Mouse (Mus musculus): ENCODE data around the gene Eya2. TPM values are rescaled to one million over a fixed set of nuclear protein-coding genes. Genes with fewer than 3 reads are reported as not detected.
A peak's percentile ranks its signal among the peaks of the same experiment; 100 is the strongest.
"Not testable (repeated sequence)": the region's sequence is repeated elsewhere in the genome, so short reads cannot be mapped to it uniquely, and the experiment has no call there.

The Eya2 gene
- polyA plus RNA-seq, 1 experiment from 2014 or later: 27.2 TPM

- peaks cover 15% of the 10 kb centered on the region for H3K36me3 ChIP-seq (replicated peaks; ENCODE audit: control insufficient read depth, insufficient read depth, low read depth, low read length)
- DNase-seq (ENCODE audit: low spot score): no peak
- H3K27ac ChIP-seq (replicated peaks; ENCODE audit: low read depth, low read length): no peak overlapping the region
- no peak overlapping the region for H3K4me2 ChIP-seq (ENCODE audit: low read depth, low read length)
- H3K9me3 ChIP-seq (replicated peaks; ENCODE audit: control insufficient read depth, low read length): no peaks in the 10 kb centered on the region
- no peak for ATAC-seq (replicated peaks; ENCODE audit: insufficient number of reproducible peaks, low FRiP score, low TSS enrichment, low read depth)
- no peaks in the 10 kb centered on the region for H3K27me3 ChIP-seq (ENCODE audit: control insufficient read depth, insufficient read depth, low read length)
- H3K9ac ChIP-seq (replicated peaks; ENCODE audit: low read length): no peak overlapping the region
- H3K4me1 ChIP-seq (ENCODE audit: control insufficient read depth, insufficient read depth, low read length): no peaks in the 10 kb centered on the region
- no peak overlapping the region for H3K4me3 ChIP-seq (ENCODE audit: low read depth, low read length)
- 81% methylated on average over 7 of the region's 7 CpGs for WGBS
Observed at GRCm38 (mm10) chr2:165791026-165791425, 196.2 kb downstream of the Eya2 start.

- Histone ChIP-seq H3K27ac (replicated peaks; ENCODE audit: low read depth, low read length) (no peak overlapping the region), H3K4me1 (ENCODE audit: control insufficient read depth, insufficient read depth, low read length) (no peaks in the 10 kb centered on the region), H3K9me3 (replicated peaks; ENCODE audit: control insufficient read depth, low read length) (no peaks in the 10 kb centered on the region), H3K4me3 (ENCODE audit: low read depth, low read length) (no peak overlapping the region), H3K36me3 (replicated peaks; ENCODE audit: control insufficient read depth, insufficient read depth, low read depth, low read length) (peaks cover 15% of the 10 kb centered on the region), H3K9ac (replicated peaks; ENCODE audit: low read length) (no peak overlapping the region), H3K27me3 (ENCODE audit: control insufficient read depth, insufficient read depth, low read length) (no peaks in the 10 kb centered on the region), H3K4me2 (ENCODE audit: low read depth, low read length) (no peak overlapping the region)
- WGBS: 68% methylated on average over 9 of the region's 9 CpGs
- no peak for ATAC-seq (replicated peaks; ENCODE audit: insufficient number of reproducible peaks, low FRiP score, low TSS enrichment, low read depth)
- DNase-seq (ENCODE audit: low spot score): peak; percentile 74
Observed at GRCm38 (mm10) chr2:165791657-165792056, 196.8 kb downstream of the Eya2 start.

GRCm38 (mm10) chr2:165792431-165793282, 197.8 kb downstream of the Eya2 start:
- no peak overlapping the region for H3K27ac ChIP-seq (replicated peaks; ENCODE audit: low read depth, low read length)
- DNase-seq (ENCODE audit: low spot score) (no peak), ATAC-seq (replicated peaks; ENCODE audit: insufficient number of reproducible peaks, low FRiP score, low TSS enrichment, low read depth) (no peak)
- 89% methylated on average over 25 of the region's 25 CpGs for WGBS
- no peaks in the 10 kb centered on the region for H3K27me3 ChIP-seq (ENCODE audit: control insufficient read depth, insufficient read depth, low read length)
- H3K9me3 ChIP-seq (replicated peaks; ENCODE audit: control insufficient read depth, low read length): no peaks in the 10 kb centered on the region
- H3K4me3 ChIP-seq (ENCODE audit: low read depth, low read length): no peak overlapping the region
- H3K9ac ChIP-seq (replicated peaks; ENCODE audit: low read length): no peak overlapping the region
- no peaks in the 10 kb centered on the region for H3K4me1 ChIP-seq (ENCODE audit: control insufficient read depth, insufficient read depth, low read length)
- H3K36me3 ChIP-seq (replicated peaks; ENCODE audit: control insufficient read depth, insufficient read depth, low read depth, low read length): peaks cover 15% of the 10 kb centered on the region
- H3K4me2 ChIP-seq (ENCODE audit: low read depth, low read length): no peak overlapping the region

GRCm38 (mm10) chr2:165793283-165793638, 198.4 kb downstream of the Eya2 start:
- ATAC-seq (replicated peaks; ENCODE audit: insufficient number of reproducible peaks, low FRiP score, low TSS enrichment, low read depth): no peak
- H3K4me1 ChIP-seq (ENCODE audit: control insufficient read depth, insufficient read depth, low read length): no peaks in the 10 kb centered on the region
- H3K4me2 ChIP-seq (ENCODE audit: low read depth, low read length): no peak overlapping the region
- no peak overlapping the region for H3K27ac ChIP-seq (replicated peaks; ENCODE audit: low read depth, low read length)
- H3K27me3 ChIP-seq (ENCODE audit: control insufficient read depth, insufficient read depth, low read length): no peaks in the 10 kb centered on the region
- no peak for DNase-seq (ENCODE audit: low spot score)
- H3K36me3 ChIP-seq (replicated peaks; ENCODE audit: control insufficient read depth, insufficient read depth, low read depth, low read length): peaks cover 15% of the 10 kb centered on the region
- H3K4me3 ChIP-seq (ENCODE audit: low read depth, low read length): no peak overlapping the region
- WGBS: 85% methylated on average over 3 of the region's 3 CpGs
- H3K9ac ChIP-seq (replicated peaks; ENCODE audit: low read length): no peak overlapping the region
- no peaks in the 10 kb centered on the region for H3K9me3 ChIP-seq (replicated peaks; ENCODE audit: control insufficient read depth, low read length)

- Histone ChIP-seq H3K9ac (replicated peaks; ENCODE audit: low read length) (no peak overlapping the region), H3K27ac (replicated peaks; ENCODE audit: low read depth, low read length) (no peak overlapping the region), H3K4me2 (ENCODE audit: low read depth, low read length) (no peak overlapping the region), H3K36me3 (replicated peaks; ENCODE audit: control insufficient read depth, insufficient read depth, low read depth, low read length) (peaks cover 12% of the 10 kb centered on the region), H3K27me3 (ENCODE audit: control insufficient read depth, insufficient read depth, low read length) (no peaks in the 10 kb centered on the region), H3K4me1 (ENCODE audit: control insufficient read depth, insufficient read depth, low read length) (no peaks in the 10 kb centered on the region), H3K4me3 (ENCODE audit: low read depth, low read length) (no peak overlapping the region), H3K9me3 (replicated peaks; ENCODE audit: control insufficient read depth, low read length) (no peaks in the 10 kb centered on the region)
- DNase-seq (ENCODE audit: low spot score): no peak
- no peak for ATAC-seq (replicated peaks; ENCODE audit: insufficient number of reproducible peaks, low FRiP score, low TSS enrichment, low read depth)
- 70% methylated on average over 8 of the region's 8 CpGs for WGBS
Observed at GRCm38 (mm10) chr2:165797876-165798275, 203.0 kb downstream of the Eya2 start.

GRCm38 (mm10) chr2:165800174-165800573, 205.3 kb downstream of the Eya2 start:
- not testable (repeated sequence) for H3K9ac ChIP-seq (replicated peaks; ENCODE audit: low read length); H3K36me3 ChIP-seq (replicated peaks; ENCODE audit: control insufficient read depth, insufficient read depth, low read depth, low read length); H3K27ac ChIP-seq (replicated peaks; ENCODE audit: low read depth, low read length); H3K4me1 ChIP-seq (ENCODE audit: control insufficient read depth, insufficient read depth, low read length); DNase-seq (ENCODE audit: low spot score); H3K9me3 ChIP-seq (replicated peaks; ENCODE audit: control insufficient read depth, low read length); H3K4me2 ChIP-seq (ENCODE audit: low read depth, low read length); ATAC-seq (replicated peaks; ENCODE audit: insufficient number of reproducible peaks, low FRiP score, low TSS enrichment, low read depth); H3K4me3 ChIP-seq (ENCODE audit: low read depth, low read length); H3K27me3 ChIP-seq (ENCODE audit: control insufficient read depth, insufficient read depth, low read length)
- WGBS: 96% methylated on average over 3 of the region's 3 CpGs

- no peaks in the 10 kb centered on the region for H3K4me1 ChIP-seq (ENCODE audit: control insufficient read depth, insufficient read depth, low read length)
- no peak for DNase-seq (ENCODE audit: low spot score)
- H3K9ac ChIP-seq (replicated peaks; ENCODE audit: low read length): no peak overlapping the region
- H3K27me3 ChIP-seq (ENCODE audit: control insufficient read depth, insufficient read depth, low read length): no peaks in the 10 kb centered on the region
- H3K4me2 ChIP-seq (ENCODE audit: low read depth, low read length): no peak overlapping the region
- H3K9me3 ChIP-seq (replicated peaks; ENCODE audit: control insufficient read depth, low read length): no peaks in the 10 kb centered on the region
- H3K36me3 ChIP-seq (replicated peaks; ENCODE audit: control insufficient read depth, insufficient read depth, low read depth, low read length): peaks cover 10% of the 10 kb centered on the region; the same call in 1 of the 2 replicates
- H3K27ac ChIP-seq (replicated peaks; ENCODE audit: low read depth, low read length): no peak overlapping the region
- 95% methylated on average over 12 of the region's 12 CpGs for WGBS
- ATAC-seq (replicated peaks; ENCODE audit: insufficient number of reproducible peaks, low FRiP score, low TSS enrichment, low read depth): no peak
- H3K4me3 ChIP-seq (ENCODE audit: low read depth, low read length): no peak overlapping the region
Observed at GRCm38 (mm10) chr2:165808179-165808975, 213.5 kb downstream of the Eya2 start.

- no peak for DNase-seq (ENCODE audit: low spot score)
- ATAC-seq (replicated peaks; ENCODE audit: insufficient number of reproducible peaks, low FRiP score, low TSS enrichment, low read depth): no peak
- H3K27me3 ChIP-seq (ENCODE audit: control insufficient read depth, insufficient read depth, low read length): no peaks in the 10 kb centered on the region
- H3K27ac ChIP-seq (replicated peaks; ENCODE audit: low read depth, low read length): no peak overlapping the region
- H3K9ac ChIP-seq (replicated peaks; ENCODE audit: low read length): no peak overlapping the region
- peaks cover 10% of the 10 kb centered on the region; the same call in 1 of the 2 replicates for H3K36me3 ChIP-seq (replicated peaks; ENCODE audit: control insufficient read depth, insufficient read depth, low read depth, low read length)
- 92% methylated on average over 5 of the region's 5 CpGs for WGBS
- H3K4me3 ChIP-seq (ENCODE audit: low read depth, low read length): no peak overlapping the region
- H3K9me3 ChIP-seq (replicated peaks; ENCODE audit: control insufficient read depth, low read length): no peaks in the 10 kb centered on the region
- no peaks in the 10 kb centered on the region for H3K4me1 ChIP-seq (ENCODE audit: control insufficient read depth, insufficient read depth, low read length)
- H3K4me2 ChIP-seq (ENCODE audit: low read depth, low read length): no peak overlapping the region
Observed at GRCm38 (mm10) chr2:165809091-165809490, 214.3 kb downstream of the Eya2 start.

Data from embryonic facial prominence, embryonic 11.5 days (tissue).